Mouse (Mus musculus) CH12F3 (cell line): Measurements from ENCODE around the gene Sh3pxd2a.
"Not testable (repeated sequence)": the region's sequence is repeated elsewhere in the genome, so short reads cannot be mapped to it uniquely, and the experiment has no call there.

Experiments
- in situ Hi-C: fragments of 300-500 bp; cut with MboI; formaldehyde crosslinking; loops from 2 replicates; pipeline ENCODE4 v1.14.3; 2020; ENCODE audit warnings: low sequenced_read_pairs

Sh3pxd2a gene

GRCm38 (mm10) chr19:47412566-47413248 lies 51.5 kb downstream of the Sh3pxd2a start:
- in situ Hi-C loops, result no loop called here

- in situ Hi-C loops, result no loop called here
Measured at GRCm38 (mm10) chr19:47410301-47410700, 53.9 kb downstream of the Sh3pxd2a start.

- in situ Hi-C loops, result no loop called here
Measured at GRCm38 (mm10) chr19:47409142-47409541, 55.1 kb downstream of the Sh3pxd2a start.

GRCm38 (mm10) chr19:47408656-47409055 lies 55.5 kb downstream of the Sh3pxd2a start:
- in situ Hi-C loops, result no loop called here

DNA sequence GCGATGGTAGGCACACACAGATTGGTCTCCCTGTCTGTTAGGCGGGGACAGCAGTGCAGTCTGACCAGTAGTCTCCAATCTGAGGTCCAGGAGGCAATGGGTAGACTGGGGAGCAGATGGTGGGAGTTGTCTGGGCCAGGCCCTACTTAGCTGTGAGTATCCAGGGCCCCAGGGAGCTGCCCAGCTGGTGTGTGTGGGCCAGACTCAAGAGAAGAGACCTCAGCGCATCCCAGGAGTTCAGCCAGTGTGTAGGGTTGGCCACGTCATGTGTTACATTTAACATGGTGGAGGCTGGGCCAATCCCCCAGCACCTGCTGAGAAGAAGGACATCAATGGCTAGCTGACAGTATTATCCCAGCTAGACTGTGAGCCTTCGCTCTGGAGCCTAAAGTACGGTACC lies 56.9 kb downstream of the Sh3pxd2a start:
- in situ Hi-C loops, result no loop called here

- in situ Hi-C loops, result no loop called here
Measured at GRCm38 (mm10) chr19:47406524-47406923, 57.7 kb downstream of the Sh3pxd2a start.

DNA sequence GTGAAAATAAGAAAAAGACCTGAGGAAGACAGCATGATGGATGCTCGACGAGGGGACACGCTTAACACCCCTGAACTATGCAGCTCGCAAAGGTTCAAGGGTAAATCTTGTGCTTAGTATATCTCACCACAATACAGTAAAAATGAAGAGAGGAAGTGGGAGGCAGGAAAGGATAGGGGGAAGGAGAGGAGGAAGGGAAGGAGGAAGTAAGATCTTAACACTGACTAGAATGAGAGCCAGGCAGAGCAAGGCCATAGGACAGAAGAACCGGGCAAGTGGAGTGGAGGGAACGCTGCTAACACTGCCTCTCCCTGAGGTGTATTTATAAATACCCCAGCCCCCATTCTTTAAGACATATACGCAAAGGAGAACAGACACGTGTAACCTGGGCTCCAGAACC lies 58.7 kb downstream of the Sh3pxd2a start:
- in situ Hi-C loops, result no loop called here

DNA sequence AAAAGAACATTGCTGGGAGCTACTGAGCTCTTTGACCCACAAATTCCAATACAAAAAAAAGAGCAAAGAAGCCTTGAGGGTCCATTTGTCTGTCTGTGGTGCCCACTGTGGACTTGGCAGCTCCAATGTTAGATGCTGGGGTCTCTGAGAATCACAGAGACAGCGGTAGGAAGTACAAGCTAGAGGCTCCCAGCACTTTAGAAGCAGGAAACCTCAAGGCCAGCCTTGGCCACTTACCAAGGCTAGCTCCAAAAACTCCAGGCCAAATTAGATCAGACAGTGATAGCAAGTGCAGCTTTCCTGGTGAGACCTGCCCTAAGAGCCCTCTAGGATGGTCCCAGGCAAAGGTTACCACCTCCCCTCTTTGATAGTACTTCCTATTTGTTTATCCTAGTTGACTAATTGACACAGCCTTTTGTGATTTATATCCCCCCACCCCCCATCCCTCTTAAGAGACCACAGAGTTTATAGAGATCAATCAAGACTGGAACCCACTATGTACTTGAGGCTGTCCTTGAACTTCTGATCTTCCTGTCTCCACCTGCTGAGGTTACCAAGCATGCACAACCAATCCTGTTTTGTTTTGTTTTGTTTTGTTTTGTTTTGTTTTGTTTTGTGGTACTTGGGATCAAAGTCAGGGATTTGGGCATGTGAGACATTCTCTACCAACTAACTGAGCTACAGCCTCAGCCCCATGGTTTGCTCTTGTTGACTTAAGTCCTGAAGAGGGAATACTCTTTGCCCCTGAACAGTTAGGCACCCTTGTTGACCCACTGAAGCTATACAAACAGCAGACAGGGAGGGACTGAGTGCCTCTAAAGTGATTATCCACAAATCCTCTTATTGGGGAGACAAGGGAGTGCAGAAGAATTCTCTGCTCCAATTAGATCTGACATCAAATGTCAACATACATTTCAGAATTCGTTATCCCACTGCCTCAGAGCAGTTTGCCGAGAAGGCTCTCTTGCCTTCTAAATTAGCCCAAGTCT lies 60.5 kb downstream of the Sh3pxd2a start:
- in situ Hi-C loops, result no loop called here

DNA sequence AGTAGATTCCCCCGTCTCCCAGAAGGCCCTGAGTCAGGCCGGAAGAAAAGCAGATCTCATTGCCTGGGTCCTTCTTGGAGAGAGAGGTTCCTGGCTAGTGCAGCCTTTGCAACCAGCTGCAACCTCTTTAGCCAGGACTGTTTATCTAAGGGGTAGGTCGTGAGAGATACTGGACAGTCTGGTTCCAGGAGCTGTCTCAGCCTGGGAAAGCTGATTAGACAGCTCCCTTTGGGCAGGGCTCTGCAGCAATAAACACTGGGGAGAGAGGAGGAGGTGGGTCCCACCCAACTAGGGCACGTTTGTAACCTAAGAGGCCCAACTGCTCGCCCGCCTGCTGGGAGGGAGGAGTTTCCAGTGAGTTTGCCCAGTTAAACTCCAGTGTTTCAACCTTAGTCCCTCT lies 61.2 kb downstream of the Sh3pxd2a start:
- in situ Hi-C loops, result no loop called here

- in situ Hi-C loops, result no loop called here
Measured at GRCm38 (mm10) chr19:47402544-47402943, 61.7 kb downstream of the Sh3pxd2a start.

DNA sequence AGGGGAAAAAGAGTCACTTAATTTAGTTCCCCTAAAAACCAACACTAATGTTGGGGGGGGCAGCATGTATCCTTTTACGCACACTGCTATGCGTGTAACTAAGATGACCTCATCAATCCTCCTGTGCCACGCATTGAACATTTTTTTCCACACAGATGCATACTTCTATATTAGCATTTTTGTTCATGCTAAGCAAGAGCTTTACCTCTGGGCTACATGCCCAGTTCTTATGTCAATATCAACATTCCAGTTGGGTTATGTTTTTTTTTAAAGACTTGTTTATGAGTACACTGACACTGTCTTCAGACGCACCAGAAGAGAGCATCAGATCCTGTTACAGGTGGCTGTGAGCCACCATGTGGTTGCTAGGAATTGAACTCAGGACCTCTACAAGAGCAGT lies 64.5 kb downstream of the Sh3pxd2a start:
- in situ Hi-C loops, result no loop called here

DNA sequence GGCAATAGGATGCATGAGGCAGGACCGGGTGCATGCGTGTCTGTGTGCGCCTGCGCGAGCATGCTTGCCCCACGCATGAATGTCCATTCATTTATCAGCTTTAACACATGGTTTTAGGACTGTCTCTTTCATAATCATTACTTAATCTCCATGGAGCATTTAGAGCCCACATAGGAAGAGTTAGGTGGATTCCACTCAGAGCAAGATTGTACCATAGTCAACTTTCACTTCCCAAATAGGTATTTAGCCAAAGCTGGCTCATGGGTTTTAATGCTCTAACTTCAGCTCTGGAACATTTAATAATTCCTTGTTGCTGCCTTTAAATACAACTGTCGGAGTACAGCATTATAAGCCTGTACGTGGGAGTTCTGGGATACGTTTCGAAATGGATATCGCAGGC lies 65.2 kb downstream of the Sh3pxd2a start:
- in situ Hi-C loops, result no loop called here

- in situ Hi-C loops, result no loop called here
Measured at GRCm38 (mm10) chr19:47397882-47398671, 66.1 kb downstream of the Sh3pxd2a start.

GRCm38 (mm10) chr19:47395338-47395737 lies 68.9 kb downstream of the Sh3pxd2a start:
- in situ Hi-C loops, result no loop called here

GRCm38 (mm10) chr19:47394781-47395180 lies 69.4 kb downstream of the Sh3pxd2a start:
- in situ Hi-C loops, result not testable (repeated sequence)

DNA sequence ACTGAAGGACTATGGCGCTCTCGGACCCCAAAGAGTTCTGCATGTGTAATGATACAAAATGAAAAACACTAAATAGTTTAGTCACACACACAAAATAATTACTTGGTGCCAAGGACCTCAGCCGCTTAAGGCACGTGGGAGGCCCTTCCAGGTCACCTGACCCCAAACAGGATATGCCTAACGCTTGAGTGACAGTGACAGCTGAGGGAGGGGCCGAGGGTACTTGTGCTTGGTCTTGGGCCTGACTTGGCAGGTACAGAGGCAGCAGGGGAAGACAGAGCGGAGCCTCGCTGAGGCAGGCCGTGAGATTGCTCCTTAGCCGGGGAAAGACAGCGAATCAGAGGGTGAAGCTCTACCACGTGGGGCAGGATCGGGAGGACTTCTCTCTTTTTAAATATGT lies 73.3 kb downstream of the Sh3pxd2a start:
- in situ Hi-C loops, result no loop called here

DNA sequence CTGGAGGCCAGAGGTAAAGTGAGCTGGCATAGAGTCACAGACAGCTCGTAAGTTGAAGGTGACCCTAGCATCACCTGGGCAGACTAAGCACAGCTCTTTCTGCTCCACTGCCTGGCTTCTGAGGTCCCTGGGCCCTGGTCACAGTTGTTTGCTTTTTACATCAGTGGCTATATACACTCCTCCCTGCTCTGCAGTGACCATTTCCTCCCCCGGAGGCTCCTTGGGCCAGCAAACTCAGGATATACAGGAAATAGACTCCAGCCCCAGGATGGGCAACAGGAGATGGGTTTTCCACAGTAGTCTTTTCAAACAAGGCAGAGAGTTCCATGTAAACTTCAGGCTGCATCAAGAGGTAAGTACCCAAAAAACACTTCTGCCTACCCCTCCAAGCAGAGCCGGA lies 76.3 kb downstream of the Sh3pxd2a start:
- in situ Hi-C loops, result no loop called here

- in situ Hi-C loops, result no loop called here
Measured at GRCm38 (mm10) chr19:47387395-47387794, 76.8 kb downstream of the Sh3pxd2a start.

GRCm38 (mm10) chr19:47385971-47386370 lies 78.2 kb downstream of the Sh3pxd2a start:
- in situ Hi-C loops, result no loop called here

DNA sequence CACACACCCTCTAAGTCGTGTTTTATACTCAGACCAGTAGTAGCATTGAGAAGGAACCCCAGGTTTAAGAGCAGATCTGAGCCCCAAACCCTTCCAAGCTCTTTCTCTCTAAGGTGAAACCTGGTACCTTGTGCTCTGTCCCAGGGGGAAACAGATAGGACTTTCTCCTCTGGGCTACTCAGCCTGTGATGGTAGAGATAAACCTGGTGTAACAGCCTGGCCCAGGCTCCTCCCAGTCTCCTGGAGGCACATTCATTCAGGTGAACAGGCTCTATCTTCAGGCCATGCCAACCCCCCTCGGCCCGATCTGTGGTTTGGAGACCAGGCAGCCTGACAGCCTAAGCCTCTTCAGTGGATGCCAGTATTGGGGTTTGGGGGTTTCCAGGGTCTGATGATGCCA lies 79.6 kb downstream of the Sh3pxd2a start:
- in situ Hi-C loops, result no loop called here

DNA sequence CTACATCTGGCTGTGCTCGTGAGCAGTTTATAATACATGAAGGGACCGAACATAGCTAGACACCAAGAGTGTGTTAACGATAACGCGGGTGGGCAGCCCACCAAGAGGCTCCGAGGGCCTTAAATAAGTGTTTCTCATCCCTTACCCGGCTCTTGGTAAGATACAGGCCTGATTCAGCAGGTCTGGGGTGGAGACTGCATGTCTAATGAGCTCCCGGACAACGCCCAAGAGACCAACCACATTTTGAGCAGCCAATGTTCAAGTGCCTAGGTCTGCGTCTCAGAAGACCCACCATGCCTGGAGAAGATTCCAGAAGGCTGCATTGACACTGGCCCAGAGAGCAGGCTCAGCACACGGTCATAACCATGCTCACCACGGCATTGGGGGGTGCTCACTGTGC lies 80.2 kb downstream of the Sh3pxd2a start:
- in situ Hi-C loops, result no loop called here
